Mouse (Mus musculus): Measurements from ENCODE around the gene Ywhaq.

DNA sequence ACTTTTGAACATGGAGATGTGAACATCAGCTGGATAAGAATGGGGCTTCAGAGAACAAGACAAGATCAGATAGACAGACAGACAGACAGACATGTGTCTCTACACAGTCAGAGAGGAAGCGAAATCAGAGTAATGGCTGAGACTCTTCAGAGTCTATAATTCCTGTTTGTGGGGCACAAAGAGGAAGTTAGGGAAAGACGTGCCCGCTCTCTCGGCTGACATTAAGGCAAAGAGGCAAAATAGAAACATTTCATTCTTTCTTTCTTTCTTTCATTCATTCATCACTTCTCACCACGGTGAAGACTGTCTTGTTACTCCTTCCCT lies 48.4 kb downstream of the Ywhaq start:
- TF ChIP-seq GATA1 (IDR thresholded peaks at IDR 0.05; ENCODE audit: low read length) (no peak), TAL1 (IDR thresholded peaks at IDR 0.05; ENCODE audit: low read length) (no peak)

Data from erythroblast, embryonic 14.5 days (primary cell).